ENCODE assay signal across 28 mouse cellular contexts in genomic region chr2:72866366-72866688, GRCm38 (mm10).
DNase-seq lines count a peak whose midpoint lies in the region; ATAC-seq and TF ChIP-seq lines count a peak whose summit lies in the region.
"Had no signal": no experiment of that assay in that cellular context is flagged by ENCODE, and none has a peak within 500 bp of the region (broad histone marks: within the 10 kb centered on the region; RNA-seq: fewer than 3 reads in every experiment).

No protein-coding gene starts in this region.

- 36% methylated on average over 2 of the region's 2 CpGs for WGBS in liver, embryonic 14.5 days (ENCODE audit: insufficient replicate concordance)
- 34% methylated on average over 2 of the region's 2 CpGs for WGBS in liver, embryonic 12.5 days (ENCODE audit: insufficient replicate concordance)
- WGBS in small intestine, adult 2 months: 30% methylated on average over 2 of the region's 2 CpGs
- WGBS in forebrain, embryonic 13.5 days: 44% methylated on average over 2 of the region's 2 CpGs

- no peaks in the 10 kb centered on the region for H3K36me3 ChIP-seq in liver, embryonic 14.5 days (replicated peaks; ENCODE audit: control insufficient read depth, insufficient read depth, low read depth)
- H3K36me3 ChIP-seq in liver, embryonic 12.5 days: no peaks in the 10 kb centered on the region
- no peaks in the 10 kb centered on the region for H3K36me3 ChIP-seq in small intestine, adult 2 months (ENCODE audit: control insufficient read depth, insufficient read depth, low read length)
- no peaks in the 10 kb centered on the region for H3K36me3 ChIP-seq in forebrain, embryonic 13.5 days (ENCODE audit: poor library complexity, severe bottlenecking)
- H3K36me3 ChIP-seq: hindbrain, embryonic 13.5 days; limb, embryonic 15.5 days had no signal

- ATAC-seq in liver, embryonic 14.5 days (ENCODE audit: insufficient read depth): no peak
- no peak for ATAC-seq in liver, embryonic 12.5 days
- ATAC-seq in forebrain, embryonic 13.5 days: no peak
- ATAC-seq: activated CD4-positive, CD25-positive, alpha-beta regulatory T cell, adult 4 months; forebrain, embryonic 16.5 days; midbrain, embryonic 16.5 days had no signal

- no peak overlapping the region for H3K27ac ChIP-seq in liver, embryonic 14.5 days
- H3K27ac ChIP-seq in liver, embryonic 12.5 days: no peak overlapping the region
- no peak overlapping the region for H3K27ac ChIP-seq in small intestine, adult 2 months (ENCODE audit: insufficient read depth, low read depth, low read length)
- H3K27ac ChIP-seq in forebrain, embryonic 13.5 days: no peak overlapping the region; the same call in 1 of the 2 replicates
- H3K27ac ChIP-seq: gastrocnemius, adult 2 months; hindbrain, embryonic 13.5 days; kidney, postnatal 0 days; limb, embryonic 15.5 days had no signal

- H3K4me1 ChIP-seq in liver, embryonic 14.5 days (replicated peaks; ENCODE audit: control insufficient read depth in 2 of 2, insufficient read depth in 2 of 2, low read length in 1 of 2): no peaks in the 10 kb centered on the region
- no peaks in the 10 kb centered on the region for H3K4me1 ChIP-seq in liver, embryonic 12.5 days
- peaks cover 9% of the 10 kb centered on the region for H3K4me1 ChIP-seq in small intestine, adult 2 months (ENCODE audit: control insufficient read depth, insufficient read depth, insufficient read length, low read length)
- H3K4me1 ChIP-seq in forebrain, embryonic 13.5 days: peaks cover 7% of the 10 kb centered on the region
- H3K4me1 ChIP-seq: limb, embryonic 15.5 days had no signal

- DNase-seq in liver, embryonic 14.5 days (ENCODE audit: low read depth in 3 of 3, low spot score in 3 of 3): no peak
- DNase-seq in thymus, postnatal 14 days: peak; percentile 44
- no peak for DNase-seq in thymus, adult 18-20 months
- no peak for DNase-seq in urinary bladder, postnatal 14 days (ENCODE audit: low spot score)
- DNase-seq: B cell, adult 2 months; cerebellum, adult 2 months; cerebellum, postnatal 25 days; gastrocnemius, adult 2 months; gastrocnemius, postnatal 36 days; heart, adult 18-20 months; heart, postnatal 36 days; kidney, adult 8-10 months; layer of hippocampus, postnatal 36 days; left cerebral cortex, postnatal 4 days; lung, adult 2 months; lung, postnatal 14 days; right cerebral cortex, postnatal 25 days; spleen, adult 18-20 months had no signal

- no peak overlapping the region for H3K4me3 ChIP-seq in liver, embryonic 14.5 days (ENCODE audit: insufficient read depth in 1 of 2, low read depth in 2 of 2, low read length in 2 of 2)
- H3K4me3 ChIP-seq in liver, embryonic 12.5 days: no peak overlapping the region
- no peak overlapping the region for H3K4me3 ChIP-seq in small intestine, adult 2 months (ENCODE audit: low read depth, low read length)
- H3K4me3 ChIP-seq in forebrain, embryonic 13.5 days: no peak overlapping the region
- H3K4me3 ChIP-seq: gastrocnemius, adult 2 months; hindbrain, embryonic 13.5 days; limb, embryonic 15.5 days had no signal

- H3K9ac ChIP-seq in liver, embryonic 14.5 days (replicated peaks): no peak overlapping the region
- no peak overlapping the region for H3K9ac ChIP-seq in liver, embryonic 12.5 days
- H3K9ac ChIP-seq in forebrain, embryonic 13.5 days: no peak overlapping the region
- H3K9ac ChIP-seq: hindbrain, embryonic 13.5 days; limb, embryonic 15.5 days had no signal

- no peaks in the 10 kb centered on the region for H3K27me3 ChIP-seq in liver, embryonic 14.5 days (ENCODE audit: control insufficient read depth, insufficient read depth, low read length)
- no peaks in the 10 kb centered on the region for H3K27me3 ChIP-seq in liver, embryonic 12.5 days (replicated peaks)
- H3K27me3 ChIP-seq in small intestine, adult 2 months (ENCODE audit: control insufficient read depth, insufficient read depth, low read length): no peaks in the 10 kb centered on the region
- no peaks in the 10 kb centered on the region for H3K27me3 ChIP-seq in forebrain, embryonic 13.5 days
- H3K27me3 ChIP-seq: hindbrain, embryonic 13.5 days; limb, embryonic 15.5 days had no signal

- no peak overlapping the region for H3K4me2 ChIP-seq in liver, embryonic 14.5 days (ENCODE audit: low read depth)
- H3K4me2 ChIP-seq in liver, embryonic 12.5 days: no peak overlapping the region
- H3K4me2 ChIP-seq in forebrain, embryonic 13.5 days: no peak overlapping the region
- H3K4me2 ChIP-seq: heart, embryonic 11.5 days; hindbrain, embryonic 13.5 days; limb, embryonic 15.5 days had no signal

- no peak for TF ChIP-seq EP300 in liver, embryonic 14.5 days (IDR thresholded peaks at IDR 0.05; ENCODE audit: low read depth)

- TF ChIP-seq POLR2A in small intestine, adult 2 months (IDR thresholded peaks at IDR 0.05; ENCODE audit: low read depth, low read length): no peak

- 0 out of 2 replicates have a peak, but pooled peaks have one; percentile 4 for TF ChIP-seq CTCF in liver, embryonic 14.5 days (IDR thresholded peaks at IDR 0.05; ENCODE audit: low read depth)
- TF ChIP-seq CTCF in small intestine, adult 2 months (IDR thresholded peaks at IDR 0.05; ENCODE audit: extremely low read depth, insufficient read length, insufficient replicate concordance, low read depth, low read length): peak; percentile 40; the same call in 1 of the 2 replicates

- no peaks in the 10 kb centered on the region for H3K9me3 ChIP-seq in liver, embryonic 14.5 days (ENCODE audit: control insufficient read depth, low read length)
- H3K9me3 ChIP-seq in liver, embryonic 12.5 days (replicated peaks): no peaks in the 10 kb centered on the region
- H3K9me3 ChIP-seq in forebrain, embryonic 13.5 days (replicated peaks): no peaks in the 10 kb centered on the region
- H3K9me3 ChIP-seq: hindbrain, embryonic 13.5 days; limb, embryonic 15.5 days had no signal
